ENCODE assay signal across 10 mouse cellular contexts in genomic region chr19:3619359-3619758, GRCm38 (mm10). TPM values are rescaled to one million over a fixed set of nuclear protein-coding genes. Genes with fewer than 3 reads are reported as not detected.
DNase-seq lines count a peak whose midpoint lies in the region; ATAC-seq and TF ChIP-seq lines count a peak whose summit lies in the region.
"Had no signal": no experiment of that assay in that cellular context is flagged by ENCODE, and none has a peak within 500 bp of the region (broad histone marks: within the 10 kb centered on the region; RNA-seq: fewer than 3 reads in every experiment).

No protein-coding gene starts in this region.

- H3K4me2 ChIP-seq in intestine, postnatal 0 days (replicated peaks; ENCODE audit: low read depth), result no peak overlapping the region
- H3K4me2 ChIP-seq in intestine, embryonic 16.5 days (ENCODE audit: low read depth, low read length), result no peak overlapping the region

- no peak overlapping the region for H3K27ac ChIP-seq in intestine, postnatal 0 days (ENCODE audit: low read depth, low read length)
- H3K27ac ChIP-seq in intestine, embryonic 16.5 days (ENCODE audit: low read length), result no peak overlapping the region
- no peak overlapping the region for H3K27ac ChIP-seq in midbrain, embryonic 10.5 days (replicated peaks)

- no peak overlapping the region for H3K9ac ChIP-seq in intestine, postnatal 0 days (ENCODE audit: low read depth, low read length)
- H3K9ac ChIP-seq in intestine, embryonic 16.5 days (ENCODE audit: low read depth, low read length), result no peak overlapping the region

- TF ChIP-seq CTCF in intestine, postnatal 0 days (IDR thresholded peaks at IDR 0.05; ENCODE audit: low read depth), result peak; percentile 61

- no peaks in the 10 kb centered on the region for H3K9me3 ChIP-seq in intestine, postnatal 0 days (ENCODE audit: control insufficient read depth)
- H3K9me3 ChIP-seq in intestine, embryonic 16.5 days (ENCODE audit: control insufficient read depth, low read length), result no peaks in the 10 kb centered on the region
- peaks cover 9% of the 10 kb centered on the region for H3K9me3 ChIP-seq in midbrain, embryonic 10.5 days (replicated peaks)

- peak; percentile 22 for DNase-seq in thymus, postnatal 14 days
- DNase-seq in thymus, postnatal 0 days (ENCODE audit: low spot score), result no peak
- DNase-seq in c-Kit-positive CD71-positive TER-119-negative erythroid progenitor cells, embryonic 14.5 days (ENCODE audit: low read depth), result peak; percentile 9
- no peak for DNase-seq in right cerebral cortex, postnatal 14 days
- DNase-seq in midbrain, embryonic 10.5 days (ENCODE audit: low spot score), result no peak
- DNase-seq: kidney, postnatal 4 days had no signal

- peaks cover 78% of the 10 kb centered on the region for H3K36me3 ChIP-seq in intestine, postnatal 0 days (ENCODE audit: control insufficient read depth, insufficient read depth)
- peaks cover 35% of the 10 kb centered on the region for H3K36me3 ChIP-seq in intestine, embryonic 16.5 days (ENCODE audit: control insufficient read depth, insufficient read depth, low read length)
- peaks cover 82% of the 10 kb centered on the region for H3K36me3 ChIP-seq in midbrain, embryonic 10.5 days

- no peaks in the 10 kb centered on the region for H3K27me3 ChIP-seq in intestine, postnatal 0 days (replicated peaks; ENCODE audit: control insufficient read depth, insufficient read depth, low read length)
- H3K27me3 ChIP-seq in intestine, embryonic 16.5 days (replicated peaks; ENCODE audit: control insufficient read depth, insufficient read depth, low read length), result no peaks in the 10 kb centered on the region
- H3K27me3 ChIP-seq in midbrain, embryonic 10.5 days (ENCODE audit: low read depth, poor library complexity, severe bottlenecking), result no peaks in the 10 kb centered on the region

- no peak overlapping the region for H3K4me3 ChIP-seq in intestine, postnatal 0 days (ENCODE audit: low read depth, low read length)
- no peak overlapping the region for H3K4me3 ChIP-seq in intestine, embryonic 16.5 days (ENCODE audit: low read length)
- no peak overlapping the region for H3K4me3 ChIP-seq in midbrain, embryonic 10.5 days
- H3K4me3 ChIP-seq: myocyte had no signal

- 93% methylated on average over 2 of the region's 2 CpGs for WGBS in intestine, postnatal 0 days
- WGBS in intestine, embryonic 16.5 days, result 85% methylated on average over 2 of the region's 2 CpGs
- WGBS in midbrain, embryonic 10.5 days, result 85% methylated on average over 2 of the region's 2 CpGs

- ATAC-seq in intestine, postnatal 0 days, result no peak
- no peak for ATAC-seq in intestine, embryonic 16.5 days
- no peak for ATAC-seq in frontal cortex, adult (ENCODE audit: low TSS enrichment)

- H3K4me1 ChIP-seq in intestine, postnatal 0 days (replicated peaks; ENCODE audit: control insufficient read depth, insufficient read depth, low read length), result no peaks in the 10 kb centered on the region
- peaks cover 2% of the 10 kb centered on the region; the same call in 1 of the 2 replicates for H3K4me1 ChIP-seq in intestine, embryonic 16.5 days (ENCODE audit: control insufficient read depth, insufficient read depth, low read length)
- no peaks in the 10 kb centered on the region for H3K4me1 ChIP-seq in midbrain, embryonic 10.5 days

RNA-seq across cellular contexts. Expression of gene Ppp6r3, which starts 43.8 kb away (rescaled TPM):
- polyA plus RNA-seq in intestine, postnatal 0 days (2015; fragmentation: Nextera tagmentation; extraction: Ambion mirVana), result 25.7 and 28.5 TPM in 2 replicates
- 43.1 and 45.1 TPM in 2 replicates for polyA plus RNA-seq in intestine, embryonic 16.5 days (2015; fragmentation: Nextera tagmentation; extraction: Ambion mirVana)
- 49.9 and 52.0 TPM in 2 replicates for polyA plus RNA-seq in thymus, postnatal 0 days (2015; fragmentation: Nextera tagmentation; extraction: Ambion mirVana)
- polyA plus RNA-seq in midbrain, embryonic 10.5 days (2016; fragmentation: Nextera tagmentation; extraction: Ambion mirVana), result 71.3 and 79.7 TPM in 2 replicates

Comparison
In these comparisons a context has a peak if more than half of its experiments do, and no peak if none do; other contexts are left out.
1. DNase-seq: peak in thymus, postnatal 14 days (single experiment) and c-Kit-positive CD71-positive TER-119-negative erythroid progenitor cells, embryonic 14.5 days (single experiment); none in thymus, postnatal 0 days (single experiment), right cerebral cortex, postnatal 14 days (single experiment) and midbrain, embryonic 10.5 days (single experiment).